Mouse (Mus musculus) liver, adult 2 months (tissue): ENCODE measurements at regions not wholly inside any gene's neighbourhood (a gene's known extent, or its start where the extent isn't known, plus 50 kb on each side); places are given as distances from the start of the nearest gene placed in this dataset.

ENCODE experiments used
- CTCF ChIP-seq: fragments of 200-500 bp; IDR thresholded peaks from 2 replicates; pipeline ENCODE4 v1.5.1; 2011; ENCODE audit warnings: low read depth, low read length, control low read depth
- POLR2A ChIP-seq: fragments of 200-500 bp; IDR thresholded peaks from 2 replicates; pipeline ENCODE4 v1.6.1; 2011; ENCODE audit warnings: low read length, control low read depth; ENCODE audit not compliant: insufficient read depth; ENCODE audit errors: extremely low read depth

DNA sequence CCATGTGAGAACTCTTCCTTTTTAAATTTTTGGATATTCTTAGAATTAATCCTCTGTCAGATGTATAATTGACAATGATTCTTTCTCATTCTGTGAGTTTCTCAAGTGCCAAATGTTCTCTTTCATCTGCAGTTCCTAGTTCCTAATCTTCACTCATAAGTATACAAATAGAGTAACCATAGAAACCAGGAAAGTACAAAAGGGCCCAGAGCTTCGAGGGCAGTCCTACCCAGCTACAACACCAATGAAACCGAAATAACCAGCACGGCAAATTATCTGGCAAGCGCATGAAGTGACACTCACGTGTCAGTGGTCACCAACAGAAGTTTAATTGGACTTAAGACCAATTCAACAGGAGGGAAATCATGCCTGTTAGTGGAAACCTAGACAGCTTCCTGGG, 121.5 kb upstream of the Ctnnd2 start:
- TF ChIP-seq POLR2A, result no peak
- TF ChIP-seq CTCF, result no peak
